Mouse (Mus musculus): ENCODE measurements around the gene Fcer2a.

The Fcer2a gene

DNA sequence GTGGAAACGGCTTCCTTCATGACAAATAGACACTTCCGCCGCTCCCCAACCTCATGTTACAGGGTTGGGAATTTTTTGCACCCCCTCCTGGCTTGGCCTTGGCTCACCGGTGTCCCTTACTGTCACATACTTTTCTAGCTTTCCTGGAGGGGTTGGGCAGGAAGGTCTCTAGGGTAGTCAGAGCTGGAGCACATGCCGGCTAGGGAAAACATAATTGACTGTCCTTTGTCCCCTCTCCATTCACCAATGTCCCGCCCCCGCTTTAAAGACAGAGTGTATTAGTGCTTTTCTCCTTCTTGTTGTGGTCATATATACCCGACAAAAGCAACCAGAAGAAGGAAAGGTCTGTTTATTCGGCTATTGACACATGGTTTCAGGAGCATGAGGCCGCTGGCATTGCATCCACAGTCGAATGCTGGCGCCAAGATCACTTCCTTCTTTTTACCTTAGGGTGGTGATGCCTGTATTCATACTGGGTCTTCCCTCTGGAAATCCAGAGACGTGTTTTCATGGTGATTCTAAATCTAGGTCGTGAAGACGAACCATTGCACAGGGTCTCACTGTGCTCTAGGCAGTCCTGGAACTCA is 16.9 kb downstream of the Fcer2a start:
- no peak for DNase-seq (ENCODE audit: extremely low spot score, low read depth, low spot score)

DNA sequence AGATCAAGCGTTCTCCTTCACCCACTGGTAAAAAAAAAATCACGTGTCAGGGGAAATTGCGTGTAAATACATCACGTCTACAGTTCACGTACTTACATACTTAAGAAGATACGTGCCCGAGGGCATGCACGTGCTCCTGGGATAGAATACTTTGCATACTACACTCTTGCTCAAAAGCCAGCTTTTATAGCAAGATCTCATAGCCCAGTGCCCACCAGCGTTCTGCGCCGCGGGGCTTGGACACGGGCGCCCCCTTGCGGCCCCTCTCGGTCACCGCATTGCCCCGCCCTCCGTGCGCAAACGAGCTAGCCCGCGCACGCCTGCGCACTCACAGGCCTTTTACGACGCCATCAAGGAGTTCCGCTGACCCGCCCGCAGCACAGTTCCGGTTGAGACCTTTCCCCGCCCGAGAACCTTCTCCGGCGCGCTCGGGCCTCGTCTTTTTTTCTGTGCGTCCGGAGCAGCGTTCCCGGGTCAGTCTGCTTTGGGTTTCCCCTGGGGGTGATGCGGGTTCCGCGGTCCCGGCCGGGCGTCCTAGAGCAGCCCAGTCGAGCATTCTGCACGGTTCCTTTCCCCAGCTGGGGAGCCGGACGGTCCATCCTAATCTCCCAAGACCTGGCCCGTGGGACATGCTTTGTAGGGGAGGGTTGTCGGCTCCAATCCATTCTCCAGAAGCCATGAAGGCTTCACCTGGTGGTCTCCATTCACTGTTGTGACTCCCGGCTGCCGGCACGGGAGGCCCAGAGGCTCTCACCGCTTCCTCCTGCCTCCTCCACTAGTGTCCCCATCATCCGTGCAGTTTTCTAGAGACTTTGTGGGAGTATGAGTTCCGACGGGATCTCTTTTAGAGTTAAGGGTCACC is 17.6 kb downstream of the Fcer2a start, which contains the start of gene Trappc5:
Trappc5 (plus strand) TSS at position 169 of the 862 bp plus-strand sequence.
- peak; percentile 54 for DNase-seq (ENCODE audit: extremely low spot score, low read depth, low spot score)

DNA sequence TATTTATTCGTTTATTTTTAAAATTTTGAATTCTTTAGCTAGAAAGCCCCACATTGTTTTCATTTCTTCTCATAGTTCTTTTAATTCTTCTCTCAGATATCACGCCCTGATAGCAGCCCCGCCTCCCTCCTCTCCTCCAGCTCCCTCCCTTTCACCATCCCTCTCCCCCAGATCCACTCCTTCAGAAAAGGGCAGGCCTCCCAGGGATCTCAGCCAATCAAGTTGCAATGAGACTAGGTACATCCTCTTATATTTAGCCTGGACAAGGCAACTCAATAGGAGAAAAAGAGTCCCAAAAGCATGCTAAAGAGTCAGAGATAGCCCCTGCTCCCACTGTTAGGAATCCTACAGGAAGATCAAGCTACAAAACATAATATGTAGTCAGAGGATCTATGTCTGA is 19.3 kb downstream of the Fcer2a start:
- DNase-seq (ENCODE audit: extremely low spot score, low read depth, low spot score), result no peak

DNA sequence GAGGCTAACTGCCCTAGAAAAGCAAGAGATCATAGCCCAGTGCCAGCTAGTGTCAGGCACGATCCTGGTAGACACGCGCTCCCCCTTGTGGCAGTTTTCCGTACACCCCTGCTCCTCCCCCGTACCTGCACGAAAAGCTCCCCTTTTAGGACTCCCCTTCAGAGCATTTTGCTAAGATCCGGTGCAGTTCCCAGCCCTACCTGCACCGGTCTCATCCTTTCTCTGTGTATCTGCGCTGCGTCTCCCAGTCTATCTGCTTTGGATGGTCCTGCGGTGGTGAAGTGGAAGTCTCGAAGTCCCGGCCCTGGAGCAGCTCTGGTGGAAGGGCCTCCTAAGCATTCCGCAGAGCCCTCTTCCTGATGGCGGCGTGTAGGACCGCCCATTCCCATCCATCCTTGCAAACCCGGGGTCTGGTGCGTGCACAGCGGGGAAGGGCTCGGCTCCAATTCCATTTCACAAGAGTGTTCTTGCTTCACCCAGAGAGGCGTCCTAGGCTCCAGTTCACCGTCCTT is 21.9 kb downstream of the Fcer2a start, which contains the start of gene Fcor:
Fcor (minus strand) TSS at position 383 of the 512 bp plus-strand sequence.
- DNase-seq (ENCODE audit: extremely low spot score, low read depth, low spot score), result peak; percentile 60

DNA sequence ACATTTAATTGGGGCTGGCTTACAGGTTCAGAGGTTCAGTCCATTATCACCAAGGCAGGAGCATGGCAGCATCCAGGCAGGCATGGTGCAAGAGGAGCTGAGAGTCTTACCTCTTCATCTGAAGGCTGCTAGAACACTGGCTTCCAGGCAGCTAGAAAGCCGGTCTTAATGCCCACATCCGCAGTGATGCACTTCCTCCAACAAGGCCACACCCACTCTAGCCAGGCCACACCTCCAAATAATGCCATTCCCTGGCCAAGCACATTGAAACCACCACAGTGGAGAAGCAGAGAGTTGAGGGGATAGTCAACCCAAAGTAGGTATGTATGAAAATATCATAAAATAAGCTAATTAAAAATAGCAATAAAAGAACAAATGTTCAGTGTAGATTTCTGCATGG is 23.6 kb downstream of the Fcer2a start:
- DNase-seq (ENCODE audit: extremely low spot score, low read depth, low spot score), result no peak

DNA sequence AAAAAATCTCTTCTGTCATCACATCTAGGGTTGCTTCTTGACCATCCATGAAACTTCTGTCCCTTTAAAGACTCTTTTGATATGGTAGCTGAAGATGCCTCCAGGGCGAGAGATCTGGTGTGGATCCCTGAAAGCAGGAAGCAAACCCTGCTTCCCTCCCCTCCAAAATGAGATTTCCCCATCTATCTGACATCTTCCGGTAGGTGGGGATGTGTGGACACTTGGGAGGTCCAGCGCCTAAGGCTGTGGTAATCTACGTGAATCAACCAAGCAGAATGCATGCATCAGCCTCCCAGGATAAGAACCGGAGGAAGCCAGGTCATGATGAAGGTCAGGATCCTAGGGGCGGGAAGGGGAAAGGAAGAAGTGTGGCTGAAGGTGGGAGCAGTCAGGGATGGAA is 28.5 kb downstream of the Fcer2a start, which contains the start of gene Mcemp1:
Mcemp1 (plus strand) TSS at position 248 of the 400 bp plus-strand sequence.
- no peak for DNase-seq (ENCODE audit: extremely low spot score, low read depth, low spot score)

DNA sequence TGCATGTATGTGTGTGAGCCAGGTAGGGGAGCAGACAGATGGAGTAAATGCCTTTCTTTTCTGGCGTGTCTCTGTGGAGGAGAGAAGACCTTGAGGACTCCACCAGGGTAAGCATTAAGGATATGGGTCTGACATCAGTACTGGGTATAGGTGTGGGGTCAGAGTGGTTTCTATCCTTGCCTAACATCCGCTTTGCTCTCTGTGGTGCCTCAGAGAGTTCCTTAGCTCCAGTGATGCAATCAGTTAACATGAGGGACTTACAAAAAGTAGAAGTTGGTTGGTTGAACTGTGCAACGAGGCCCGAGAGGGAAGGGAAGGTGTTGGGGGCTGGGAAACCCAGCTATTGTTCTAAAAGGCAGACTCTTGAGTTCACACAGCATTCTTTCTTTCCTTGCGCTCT is 29.6 kb downstream of the Fcer2a start:
- no peak for DNase-seq (ENCODE audit: extremely low spot score, low read depth, low spot score)

DNA sequence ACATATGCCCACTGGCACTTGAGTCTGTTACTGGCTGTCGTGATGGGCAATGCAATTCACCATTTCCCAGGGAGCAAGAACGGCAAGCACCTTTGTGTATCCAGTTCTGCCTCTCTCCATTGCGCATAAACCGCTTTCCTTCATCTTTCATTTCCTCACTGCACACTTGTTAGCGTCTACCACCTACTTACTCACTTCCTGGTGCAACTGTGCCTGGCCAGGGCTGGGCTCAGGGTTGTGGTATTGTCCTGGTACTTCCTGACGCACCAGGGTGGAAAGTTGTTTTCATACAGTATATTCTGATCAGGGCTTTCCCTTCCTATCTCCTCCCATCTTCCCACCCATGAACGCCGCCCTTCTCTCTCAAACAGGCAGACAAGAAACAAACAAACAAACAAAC is 33.1 kb downstream of the Fcer2a start:
- DNase-seq (ENCODE audit: extremely low spot score, low read depth, low spot score), result no peak

DNA sequence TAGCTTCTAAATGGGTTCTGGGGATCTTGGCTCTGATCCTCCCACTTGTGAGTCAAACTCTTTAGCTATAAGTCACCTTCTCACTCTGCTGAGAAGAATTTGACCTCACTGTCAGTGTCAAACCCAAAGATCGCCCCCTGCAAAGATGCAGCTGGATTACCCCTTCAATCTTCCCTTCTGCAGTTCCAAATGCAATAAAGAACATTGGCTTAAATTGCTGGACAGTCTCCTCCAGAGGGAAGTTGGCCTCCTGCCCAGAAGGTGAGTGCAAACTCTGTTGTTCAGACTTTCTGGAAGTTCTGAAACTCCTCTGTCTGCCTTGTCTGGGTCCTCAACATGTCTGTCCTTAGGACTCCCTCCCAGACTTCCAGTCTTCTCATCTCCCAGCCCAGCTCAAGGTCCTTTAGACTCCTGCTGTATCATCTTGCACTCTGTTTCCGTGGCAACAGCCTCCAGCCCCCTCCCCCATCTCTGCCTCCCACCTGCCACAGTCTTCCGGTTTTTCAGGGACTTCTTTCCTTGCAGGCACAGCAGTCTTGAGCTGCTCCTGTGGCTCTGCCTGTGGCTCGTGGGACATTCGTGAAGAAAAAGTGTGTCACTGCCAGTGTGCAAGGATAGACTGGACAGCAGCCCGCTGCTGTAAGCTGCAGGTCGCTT is 37.1 kb downstream of the Fcer2a start:
- DNase-seq (ENCODE audit: extremely low spot score, low read depth, low spot score), result no peak

DNA sequence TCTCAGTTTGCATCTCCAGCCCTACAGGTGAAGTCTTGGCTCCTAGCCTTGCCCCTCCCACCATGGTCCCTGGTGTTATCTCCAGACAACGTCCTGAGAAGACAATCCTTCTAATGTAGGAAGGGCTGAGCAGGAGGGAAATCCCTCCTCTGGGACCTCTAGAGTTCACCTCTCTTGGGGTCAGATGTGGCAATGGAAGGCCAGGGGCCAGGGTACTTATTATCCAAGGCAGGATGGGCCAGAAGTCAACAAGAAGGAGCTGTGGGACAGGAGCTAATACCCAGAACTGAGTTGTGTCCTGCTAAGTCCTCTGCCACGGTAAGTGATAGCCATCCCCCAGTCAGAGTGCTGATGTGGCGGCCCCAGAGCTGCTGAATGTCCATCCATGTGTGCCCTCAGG is 38.4 kb downstream of the Fcer2a start, which contains the start of gene Retn:
Retn (plus strand) TSS at position 245 of the 400 bp plus-strand sequence.
- DNase-seq (ENCODE audit: extremely low spot score, low read depth, low spot score), result no peak

DNA sequence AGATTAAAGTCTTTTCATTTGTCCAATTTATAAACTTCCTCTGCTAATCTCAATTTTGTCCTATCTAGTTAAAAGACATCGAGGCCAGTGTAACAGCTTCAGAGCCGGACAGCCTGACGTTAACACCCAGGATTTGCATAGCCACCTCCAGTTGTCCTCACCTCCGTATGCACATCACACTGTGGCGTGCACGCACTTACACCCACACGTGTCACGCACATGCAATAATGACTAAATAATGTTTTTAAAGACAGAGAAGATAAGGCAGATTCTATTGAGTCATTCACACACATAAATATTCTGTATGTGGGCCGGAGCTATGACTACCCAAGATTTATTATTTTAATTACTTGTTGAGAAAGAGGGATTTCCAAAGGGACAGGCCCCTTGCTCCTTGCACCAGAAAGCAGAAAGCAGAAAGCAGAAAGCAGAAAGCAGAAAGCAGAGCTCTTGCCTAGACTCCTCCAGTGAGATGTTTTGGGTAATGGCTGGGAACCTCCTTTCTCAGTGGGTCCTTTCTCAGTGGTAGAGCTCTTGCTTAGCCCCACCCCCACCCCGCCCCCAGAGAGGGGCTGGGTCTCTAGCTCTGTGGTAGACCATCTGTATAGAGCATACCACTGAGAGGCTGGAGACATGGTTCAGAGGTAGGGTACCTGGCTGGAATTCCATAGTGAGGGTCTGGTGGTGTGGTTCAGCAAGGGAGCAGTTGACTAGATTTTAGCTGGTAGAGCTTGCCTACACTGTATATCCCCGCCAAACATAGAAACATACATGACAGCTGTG is 39.1 kb downstream of the Fcer2a start:
- no peak for DNase-seq (ENCODE audit: extremely low spot score, low read depth, low spot score)

DNA sequence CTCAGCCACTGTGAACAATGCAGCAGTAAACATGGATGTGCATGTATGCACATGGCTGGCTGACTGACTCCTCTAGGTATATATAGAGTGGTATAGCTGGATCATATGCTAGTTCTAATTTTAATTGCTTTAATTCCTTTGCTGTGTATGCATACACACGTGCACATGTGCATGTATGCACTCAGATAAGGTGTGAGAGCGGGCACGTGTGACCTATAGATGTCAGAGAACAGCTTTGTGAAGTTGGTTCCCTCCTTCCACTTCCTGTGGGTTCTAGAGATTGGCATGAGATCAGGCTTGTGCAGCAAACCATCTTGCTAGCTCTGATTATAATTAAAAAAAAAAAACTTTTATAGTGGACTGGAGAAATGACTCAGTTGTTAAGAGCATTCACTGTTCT is 41.1 kb downstream of the Fcer2a start:
- DNase-seq (ENCODE audit: extremely low spot score, low read depth, low spot score), result no peak

DNA sequence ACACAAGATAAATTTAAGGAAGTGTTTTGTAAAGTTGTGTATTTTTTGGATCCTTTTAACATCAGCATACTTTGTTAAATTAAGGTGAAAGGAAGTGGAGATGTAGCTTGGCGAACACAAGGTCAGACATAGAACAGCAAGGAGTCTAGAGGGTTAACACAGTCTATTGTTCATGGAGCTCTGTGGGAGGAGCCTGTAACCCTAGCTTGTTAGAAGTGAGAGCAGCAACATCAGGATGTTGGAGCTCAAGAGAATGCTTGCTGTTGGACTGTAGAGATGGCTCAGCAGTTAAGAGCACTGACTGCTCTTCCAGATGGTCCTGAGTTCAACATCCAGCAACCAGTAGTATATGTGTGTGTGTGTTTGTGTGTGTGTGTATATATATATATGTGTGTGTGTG is 45.0 kb downstream of the Fcer2a start:
- DNase-seq (ENCODE audit: extremely low spot score, low read depth, low spot score), result no peak

DNA sequence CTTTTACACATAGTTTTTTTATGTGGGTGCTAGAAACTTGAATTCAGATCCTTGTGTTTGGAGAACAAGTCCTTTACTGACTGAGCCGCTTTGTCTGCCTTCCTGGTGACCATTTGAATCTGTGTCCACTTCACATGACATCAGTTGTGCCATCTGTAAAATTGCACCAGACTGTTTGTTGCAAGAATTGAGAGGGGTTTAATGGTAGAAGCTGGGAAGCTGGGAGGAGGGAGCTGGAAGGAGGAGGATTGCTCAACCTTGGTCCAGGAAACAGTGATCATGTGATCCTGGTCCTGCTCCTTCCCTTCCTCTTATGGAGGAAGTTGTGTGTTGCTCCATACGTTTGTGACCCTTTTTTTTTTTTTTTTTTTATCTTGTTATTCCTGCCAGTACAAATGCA is 45.7 kb downstream of the Fcer2a start:
- no peak for DNase-seq (ENCODE audit: extremely low spot score, low read depth, low spot score)

DNA sequence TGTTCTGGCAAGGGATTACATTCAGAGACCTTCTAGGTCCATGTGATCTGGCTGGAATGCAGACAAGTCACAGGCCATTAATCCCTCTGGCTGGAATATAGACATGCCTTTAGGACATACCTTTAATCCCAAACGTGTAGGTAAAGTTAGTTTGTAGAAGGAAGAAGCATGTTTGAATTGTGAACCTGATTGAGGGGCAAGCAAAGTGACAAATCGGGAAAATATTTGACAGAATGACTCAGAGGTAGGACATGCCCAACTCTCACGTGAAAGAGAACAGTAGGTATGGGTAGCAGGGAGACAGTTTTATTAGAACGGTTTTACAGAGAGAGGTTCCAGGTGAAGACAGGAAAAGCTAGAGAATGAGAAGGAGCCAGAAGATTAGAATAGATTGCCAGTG is 46.4 kb downstream of the Fcer2a start:
- no peak for DNase-seq (ENCODE audit: extremely low spot score, low read depth, low spot score)

DNA sequence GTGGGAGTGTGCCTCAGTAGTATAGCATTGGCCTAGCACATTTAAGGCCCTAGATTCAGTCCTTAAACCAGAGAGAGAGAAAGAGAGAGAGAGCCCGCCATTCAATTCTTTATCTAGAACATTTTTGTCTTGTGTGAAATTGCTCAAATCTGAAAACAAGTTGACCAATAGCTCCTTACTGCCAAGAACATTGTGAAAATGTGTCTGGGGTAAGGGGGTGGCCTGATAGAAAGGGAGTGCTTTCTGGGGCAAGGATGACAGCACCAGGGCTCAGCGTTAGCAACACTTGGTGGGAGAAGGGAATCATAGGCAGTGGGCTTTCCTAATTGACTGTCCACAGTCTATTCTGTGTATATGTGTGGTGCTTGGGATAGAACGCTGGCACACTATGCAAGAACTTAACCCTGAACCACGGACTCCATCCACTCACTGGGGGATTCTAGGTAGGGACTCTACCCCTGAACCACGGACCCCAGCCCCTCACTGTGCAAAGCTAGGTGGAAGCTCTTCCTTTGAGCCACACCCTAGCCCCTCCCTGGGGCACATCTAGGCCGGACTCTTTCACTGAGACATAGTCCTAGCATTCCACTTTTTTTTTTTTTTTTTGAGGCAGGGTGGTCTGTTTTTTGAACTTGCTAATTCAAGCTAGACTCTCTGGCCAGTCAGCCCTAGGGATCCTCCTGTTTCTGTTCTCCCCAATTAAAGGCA is 47.0 kb downstream of the Fcer2a start:
- no peak for DNase-seq (ENCODE audit: extremely low spot score, low read depth, low spot score)

DNA sequence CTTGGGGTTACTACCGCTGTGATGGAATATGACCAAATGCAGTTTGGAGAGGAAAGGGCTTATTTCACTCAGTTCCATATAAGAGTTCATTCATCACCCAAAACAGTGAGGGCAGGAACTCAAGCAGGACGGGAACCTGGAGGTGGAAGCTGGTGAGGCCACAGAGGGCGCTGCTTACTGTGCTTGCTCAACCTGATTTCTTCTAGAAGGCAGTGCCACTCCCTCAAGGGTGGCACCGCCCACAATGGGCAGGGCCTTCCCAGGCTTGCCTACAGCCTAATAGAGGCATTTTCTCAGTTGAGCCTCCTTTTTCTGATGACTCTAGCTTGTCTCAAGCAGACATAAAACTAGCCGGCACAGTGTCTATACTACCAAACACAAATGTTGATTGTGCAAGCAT is 48.2 kb downstream of the Fcer2a start:
- no peak for DNase-seq (ENCODE audit: extremely low spot score, low read depth, low spot score)

Measured in hindlimb bud, embryonic 11.5 days (tissue).